Mouse (Mus musculus): Measurements from ENCODE around the gene Barhl1.

GRCm38 (mm10) chr2:28930571-28930970 is 14.1 kb upstream of the Barhl1 start:
- TF ChIP-seq POLR2A (IDR thresholded peaks at IDR 0.05; ENCODE audit: borderline replicate concordance, extremely low read depth, insufficient read depth, insufficient read length, poor library complexity, severe bottlenecking) (no peak), CTCF (IDR thresholded peaks at IDR 0.05; ENCODE audit: borderline replicate concordance, extremely low read depth, insufficient read depth, insufficient read length) (peak; percentile 34; the same call in 1 of the 2 replicates)
